Mouse (Mus musculus) stomach, postnatal 0 days (tissue): Measurements from ENCODE around the gene Zfp62. TPM values are rescaled to one million over a fixed set of nuclear protein-coding genes. Genes with fewer than 3 reads are reported as not detected.

Experiments
- ATAC-seq: fragments of 200-750 bp; cut with Nextera tagmentation; 2 replicates; pipeline ENCODE4 v1.8.0; 2017; ENCODE audit not compliant: low FRiP score, low TSS enrichment
- DNase-seq: peaks from one replicate; pipeline ENCODE4 v3.0.0-alpha.2; 2016; ENCODE audit warnings: low spot score
- H3K27ac ChIP-seq: fragments of 300-500 bp; sonication (generic); replicated peaks from 2 replicates; pipeline ENCODE4 v1.5.1; 2014; ENCODE audit warnings: mild to moderate bottlenecking, control low read depth
- H3K27me3 ChIP-seq: fragments of 300-500 bp; sonication (generic); 2 replicates; pipeline ENCODE4 v1.6.1; 2014; ENCODE audit warnings: low read length; ENCODE audit not compliant: control insufficient read depth, insufficient read depth
- H3K36me3 ChIP-seq: fragments of 300-500 bp; sonication (generic); 2 replicates; pipeline ENCODE4 v1.6.1; 2014; ENCODE audit warnings: low read length, mixed read lengths; ENCODE audit not compliant: control insufficient read depth, insufficient read depth
- H3K4me1 ChIP-seq: fragments of 300-500 bp; sonication (generic); replicated peaks from 2 replicates; pipeline ENCODE4 v1.6.1; 2014; ENCODE audit warnings: antibody characterized with exemption; ENCODE audit not compliant: control insufficient read depth, insufficient read depth
- H3K4me2 ChIP-seq: fragments of 300-500 bp; sonication (generic); replicated peaks from 2 replicates; pipeline ENCODE4 v1.6.1; 2014; ENCODE audit warnings: low read depth, mild to moderate bottlenecking, control low read depth, moderate library complexity
- H3K4me3 ChIP-seq: fragments of 300-500 bp; sonication (generic); 2 replicates; pipeline ENCODE4 v1.5.1; 2014; ENCODE audit warnings: low read depth, low read length, control low read depth
- H3K9ac ChIP-seq: fragments of 300-500 bp; sonication (generic); 2 replicates; pipeline ENCODE4 v1.6.1; 2014; ENCODE audit warnings: mild to moderate bottlenecking, low read length, control low read depth, mixed read lengths
- H3K9me3 ChIP-seq: fragments of 300-500 bp; sonication (generic); 2 replicates; pipeline ENCODE4 v1.6.1; 2016; ENCODE audit warnings: low read length; ENCODE audit not compliant: control insufficient read depth
- CTCF ChIP-seq: IDR thresholded peaks from 2 replicates; pipeline ENCODE4 v1.5.1; 2016; ENCODE audit warnings: antibody characterized with exemption, low read depth, mild to moderate bottlenecking, moderate library complexity
- EP300 ChIP-seq: optimal IDR thresholded peaks from 2 replicates; pipeline ENCODE3; 2016; ENCODE audit warnings: antibody characterized with exemption
- WGBS: fragments of 180-500 bp; shearing (Covaris S2); extraction: QIAGEN DNeasy Blood & Tissue Kit; methylation state at CpG from one replicate; pipeline ENCODE4 v1.1.7; 2014; 5-methylcytosine and 5-hydroxymethylcytosine counted together
- polyA plus RNA-seq: library from polyadenylated mRNA; unstranded; fragments of >200 nt; fragmentation: Nextera tagmentation; extraction: Ambion mirVana; gene quantifications from 2 replicates; pipeline ENCODE4 v1.2.1, GENCODE M21; 2015

Gene Zfp62
- polyA plus RNA-seq, 1 experiment from 2014 or later = 10.0 TPM

GRCm38 (mm10) chr11:49252048-49252447, 49.0 kb downstream of the Zfp62 start:
- H3K9ac ChIP-seq = no peak overlapping the region
- WGBS = 80% methylated on average over 5 of the region's 5 CpGs

DNA sequence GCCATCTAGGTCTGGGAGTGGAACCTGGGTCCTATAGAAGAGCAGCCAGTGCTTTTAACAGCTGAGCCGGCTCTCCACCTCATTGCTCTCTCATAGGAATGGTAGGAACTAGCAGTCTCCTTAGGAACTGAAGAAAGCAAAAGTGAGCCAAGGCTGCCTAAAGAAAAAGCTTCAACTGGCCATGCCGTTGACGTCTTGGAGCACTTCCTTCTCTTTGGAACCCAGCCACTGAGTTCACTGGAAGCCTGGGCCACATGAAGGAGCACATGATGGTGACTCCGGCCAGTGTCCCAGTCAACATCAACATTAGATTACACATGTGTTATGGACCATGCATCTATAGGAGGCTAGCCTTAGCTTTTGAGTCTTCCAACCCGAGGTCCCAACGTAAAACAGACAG, 49.9 kb downstream of the Zfp62 start:
- peaks cover 9% of the 10 kb centered on the region for H3K36me3 ChIP-seq
- peaks cover 14% of the 10 kb centered on the region; the same call in 1 of the 2 replicates for H3K4me1 ChIP-seq
- TF ChIP-seq EP300 = no peak
- no peak for TF ChIP-seq CTCF
- no peak overlapping the region for H3K27ac ChIP-seq
- H3K27me3 ChIP-seq = no peaks in the 10 kb centered on the region
- no peak for ATAC-seq
- no peak for DNase-seq
- no peak overlapping the region for H3K9ac ChIP-seq
- no peaks in the 10 kb centered on the region for H3K9me3 ChIP-seq
- no peak overlapping the region for H3K4me2 ChIP-seq
- H3K4me3 ChIP-seq = no peak overlapping the region
- WGBS = 74% methylated on average over 6 of the region's 6 CpGs

More at GRCm38 (mm10) chr11:49252048-49252447, 49.0 kb downstream of the Zfp62 start:
- no peak for DNase-seq
- Histone ChIP-seq H3K9me3 (no peaks in the 10 kb centered on the region), H3K4me1 (peaks cover 20% of the 10 kb centered on the region), H3K36me3 (peaks cover 9% of the 10 kb centered on the region), H3K27me3 (no peaks in the 10 kb centered on the region), H3K27ac (no peak overlapping the region), H3K4me2 (peak overlapping the region; percentile 0; the same call in 1 of the 2 replicates), H3K4me3 (no peak overlapping the region)
- TF ChIP-seq CTCF = no peak
- no peak for TF ChIP-seq EP300
- no peak for ATAC-seq

- no peak overlapping the region for H3K9ac ChIP-seq
- no peak overlapping the region for H3K4me3 ChIP-seq
- no peak for DNase-seq
- peaks cover 28% of the 10 kb centered on the region for H3K36me3 ChIP-seq
- 77% methylated on average over 2 of the region's 2 CpGs for WGBS
- H3K27me3 ChIP-seq = no peaks in the 10 kb centered on the region
- H3K9me3 ChIP-seq = no peaks in the 10 kb centered on the region
- ATAC-seq = no peak
- TF ChIP-seq EP300 (no peak), CTCF (no peak)
- no peaks in the 10 kb centered on the region for H3K4me1 ChIP-seq
- no peak overlapping the region for H3K27ac ChIP-seq
- H3K4me2 ChIP-seq = no peak overlapping the region
Observed at GRCm38 (mm10) chr11:49259296-49259695, 56.2 kb downstream of the Zfp62 start.

DNA sequence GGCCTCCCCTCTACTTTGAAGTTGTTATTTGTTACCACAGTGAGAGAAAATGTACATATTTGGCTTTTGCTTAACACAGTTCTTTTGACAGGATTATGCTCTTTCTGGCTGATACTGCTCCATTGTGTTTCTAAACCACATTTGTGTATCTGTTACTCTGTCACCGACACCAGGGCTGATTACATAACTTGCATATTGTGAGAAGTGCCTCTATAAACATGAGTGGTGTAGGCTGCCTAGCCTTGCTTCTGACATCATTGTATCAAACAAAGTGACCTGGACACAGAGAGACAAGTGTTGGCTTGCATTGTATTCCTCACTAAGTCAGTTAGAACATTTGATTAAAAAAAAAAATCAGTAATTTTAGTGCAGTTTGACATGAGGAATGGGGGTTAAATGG, 56.7 kb downstream of the Zfp62 start:
- TF ChIP-seq CTCF (no peak), EP300 (no peak)
- no peak for DNase-seq
- no peaks in the 10 kb centered on the region for H3K27me3 ChIP-seq
- no peaks in the 10 kb centered on the region for H3K4me1 ChIP-seq
- no peak for ATAC-seq
- peaks cover 25% of the 10 kb centered on the region for H3K36me3 ChIP-seq
- H3K27ac ChIP-seq = no peak overlapping the region
- H3K4me2 ChIP-seq = no peak overlapping the region
- no peaks in the 10 kb centered on the region for H3K9me3 ChIP-seq
- no peak overlapping the region for H3K4me3 ChIP-seq
- no peak overlapping the region for H3K9ac ChIP-seq
- 29% methylated on average over 1 of the region's 1 CpGs for WGBS

- WGBS = 85% methylated on average over 21 of the region's 21 CpGs
- Histone ChIP-seq H3K27me3 (no peaks in the 10 kb centered on the region), H3K9me3 (no peaks in the 10 kb centered on the region), H3K4me1 (no peaks in the 10 kb centered on the region), H3K4me2 (no peak overlapping the region), H3K27ac (no peak overlapping the region), H3K9ac (no peak overlapping the region), H3K4me3 (no peak overlapping the region), H3K36me3 (peaks cover 24% of the 10 kb centered on the region)
- DNase-seq (peak; percentile 42), ATAC-seq (peak; percentile 31; the same call in 1 of the 2 replicates)
- TF ChIP-seq EP300 = no peak
- TF ChIP-seq CTCF = no peak
Observed at GRCm38 (mm10) chr11:49260598-49261312, 57.7 kb downstream of the Zfp62 start.

GRCm38 (mm10) chr11:49261313-49261855, 58.3 kb downstream of the Zfp62 start:
- TF ChIP-seq EP300 (no peak), CTCF (no peak)
- Histone ChIP-seq H3K4me1 (no peaks in the 10 kb centered on the region), H3K27me3 (no peaks in the 10 kb centered on the region), H3K27ac (no peak overlapping the region), H3K9ac (no peak overlapping the region), H3K4me2 (no peak overlapping the region), H3K4me3 (no peak overlapping the region), H3K9me3 (no peaks in the 10 kb centered on the region), H3K36me3 (peaks cover 24% of the 10 kb centered on the region)
- no peak for DNase-seq
- 90% methylated on average over 14 of the region's 14 CpGs for WGBS
- ATAC-seq = no peak
